Mouse (Mus musculus): ENCODE data around the gene Ptpra. TPM values are rescaled to one million over a fixed set of nuclear protein-coding genes. Genes with fewer than 3 reads are reported as not detected.
A peak's percentile ranks its signal among the peaks of the same experiment; 100 is the strongest.

The Ptpra gene
- 10 to 100 TPM; 76.0 to 76.1 TPM for total RNA-seq (2021)

DNA sequence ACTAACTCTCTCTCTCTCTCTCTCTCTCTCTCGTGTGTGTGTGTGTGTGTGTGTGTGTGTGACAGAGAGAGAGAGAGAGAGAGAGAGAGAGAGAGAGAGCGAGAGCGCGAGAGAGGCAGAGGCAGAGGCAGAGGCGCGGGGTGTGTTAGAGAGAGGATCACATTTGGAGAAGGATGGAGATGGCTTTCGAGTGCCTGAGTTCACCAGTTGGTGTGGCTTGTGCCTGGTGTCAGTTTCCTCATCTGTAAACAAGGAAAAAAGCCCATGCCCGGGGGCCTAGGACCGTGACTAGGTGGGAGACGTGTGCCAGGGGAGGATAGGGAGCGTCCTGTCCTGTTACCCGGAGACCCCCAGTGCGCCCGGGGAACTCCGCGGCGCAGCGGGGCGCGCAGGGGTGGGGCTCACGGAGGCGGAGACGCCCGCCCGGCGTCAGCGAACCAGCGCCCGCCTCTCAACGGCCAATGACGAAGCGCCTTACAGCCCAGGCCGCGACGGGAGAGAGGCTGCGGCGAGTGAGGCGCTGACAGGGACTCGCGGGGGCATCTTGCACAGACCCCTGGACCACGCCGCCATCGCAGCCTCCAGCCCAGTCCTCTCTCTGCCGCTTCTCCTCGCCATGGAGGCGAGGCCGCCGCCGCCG lies at the start of gene Ptpra:
Gene Ptpra (plus strand): TSS at position 485 of the 640 bp plus-strand sequence.
- intact Hi-C loops (cut with DNase I) = loop anchor here (2.0 to 5.0 kb wide), 2 partner anchors 27 to 42 kb away; no protein-coding TSS in a partner anchor
- DNase-seq = peak; percentile 95 to 96

DNA sequence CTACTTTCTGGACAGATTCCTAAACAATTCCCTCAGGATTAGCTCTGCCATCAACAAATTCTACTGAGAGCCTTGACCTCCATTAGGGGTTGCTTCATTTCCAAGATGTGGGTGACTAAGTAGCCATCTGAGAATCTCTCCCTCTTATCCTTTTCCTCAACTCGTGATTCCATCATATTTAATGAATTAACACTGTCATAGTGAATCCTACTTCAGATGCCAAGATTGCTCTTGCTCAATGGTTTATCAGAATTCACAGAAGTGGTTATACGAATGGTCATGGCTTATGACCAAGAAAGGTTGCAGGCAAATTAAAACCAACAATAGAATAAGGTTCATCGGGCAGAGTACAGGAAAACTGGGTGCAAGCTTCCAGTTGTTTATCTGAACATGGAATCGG lies 48.2 kb upstream of the Ptpra start:
- intact Hi-C loops (cut with DNase I) = no loop called here
- no peak for DNase-seq

DNA sequence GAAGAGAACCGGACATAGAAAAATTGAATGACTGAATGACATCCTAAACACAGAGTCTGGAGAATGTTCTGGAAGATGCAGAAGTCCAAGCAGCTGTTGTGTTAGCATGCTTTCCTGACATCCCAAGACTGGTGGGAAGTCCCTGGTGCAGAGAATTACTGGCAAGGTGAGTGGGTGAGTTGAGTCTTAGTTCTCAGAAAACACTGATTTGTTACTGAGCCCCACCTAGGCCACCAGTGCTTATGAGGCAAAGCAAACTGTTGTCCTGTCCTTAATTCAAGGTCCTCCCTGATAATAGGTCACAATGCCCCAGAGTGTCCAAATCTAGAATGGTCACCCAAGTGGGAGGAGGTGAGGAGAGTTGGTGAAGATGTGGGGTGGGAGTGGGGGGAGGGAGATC lies 45.1 kb upstream of the Ptpra start, which contains the start of the genes Gm28372 and 1700020A23Rik:
Gene Gm28372 (plus strand): TSS at position 301 of the 400 bp plus-strand sequence.
Gene 1700020A23Rik (plus strand): TSS at position 321 of the 400 bp plus-strand sequence.
- intact Hi-C loops (cut with DNase I) = no loop called here
- DNase-seq = no peak

DNA sequence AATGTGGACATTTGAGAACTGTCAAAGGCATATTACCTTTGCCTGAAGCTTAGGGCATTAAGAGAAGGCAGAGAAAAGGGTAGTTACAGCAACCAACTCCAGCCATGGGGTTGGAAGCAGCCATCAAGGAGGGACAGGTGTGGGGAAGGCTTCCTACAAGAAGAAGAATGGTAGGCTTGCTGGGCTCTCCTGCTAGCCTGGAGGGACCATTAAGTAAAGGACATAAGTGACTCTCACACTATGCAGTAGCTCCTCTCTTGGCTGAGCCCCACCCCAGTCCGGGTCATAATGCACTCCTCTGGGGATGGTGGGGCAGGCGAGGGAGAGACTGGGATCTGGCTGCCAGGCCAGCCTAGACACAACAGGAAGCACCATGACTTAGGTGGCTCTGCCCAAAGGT lies 43.9 kb upstream of the Ptpra start, which contains the start of gene Tmem239:
Gene Tmem239 (plus strand): TSS at position 301 of the 400 bp plus-strand sequence.
- intact Hi-C loops (cut with DNase I) = no loop called here
- no peak for DNase-seq

DNA sequence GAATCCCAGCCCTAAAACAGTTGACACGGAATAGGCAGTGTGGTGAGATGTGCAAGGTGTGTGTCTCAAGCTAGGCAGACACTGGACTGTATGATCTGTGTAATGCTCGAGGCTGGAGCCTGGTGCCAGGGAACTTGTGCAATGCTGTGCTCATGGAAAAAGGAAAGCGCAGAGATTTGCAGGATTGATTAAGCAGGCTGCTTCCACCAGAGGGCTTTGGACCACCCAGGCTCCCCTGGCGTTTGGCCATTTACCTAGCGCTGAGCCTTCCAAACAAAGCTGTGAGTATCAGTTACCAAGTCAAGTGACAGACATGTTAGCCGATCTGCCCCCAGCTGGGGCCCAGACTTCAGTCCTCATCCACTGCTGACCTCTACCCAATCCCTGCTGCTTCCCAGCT lies 41.9 kb upstream of the Ptpra start:
- intact Hi-C loops (cut with DNase I) = no loop called here
- no peak for DNase-seq

DNA sequence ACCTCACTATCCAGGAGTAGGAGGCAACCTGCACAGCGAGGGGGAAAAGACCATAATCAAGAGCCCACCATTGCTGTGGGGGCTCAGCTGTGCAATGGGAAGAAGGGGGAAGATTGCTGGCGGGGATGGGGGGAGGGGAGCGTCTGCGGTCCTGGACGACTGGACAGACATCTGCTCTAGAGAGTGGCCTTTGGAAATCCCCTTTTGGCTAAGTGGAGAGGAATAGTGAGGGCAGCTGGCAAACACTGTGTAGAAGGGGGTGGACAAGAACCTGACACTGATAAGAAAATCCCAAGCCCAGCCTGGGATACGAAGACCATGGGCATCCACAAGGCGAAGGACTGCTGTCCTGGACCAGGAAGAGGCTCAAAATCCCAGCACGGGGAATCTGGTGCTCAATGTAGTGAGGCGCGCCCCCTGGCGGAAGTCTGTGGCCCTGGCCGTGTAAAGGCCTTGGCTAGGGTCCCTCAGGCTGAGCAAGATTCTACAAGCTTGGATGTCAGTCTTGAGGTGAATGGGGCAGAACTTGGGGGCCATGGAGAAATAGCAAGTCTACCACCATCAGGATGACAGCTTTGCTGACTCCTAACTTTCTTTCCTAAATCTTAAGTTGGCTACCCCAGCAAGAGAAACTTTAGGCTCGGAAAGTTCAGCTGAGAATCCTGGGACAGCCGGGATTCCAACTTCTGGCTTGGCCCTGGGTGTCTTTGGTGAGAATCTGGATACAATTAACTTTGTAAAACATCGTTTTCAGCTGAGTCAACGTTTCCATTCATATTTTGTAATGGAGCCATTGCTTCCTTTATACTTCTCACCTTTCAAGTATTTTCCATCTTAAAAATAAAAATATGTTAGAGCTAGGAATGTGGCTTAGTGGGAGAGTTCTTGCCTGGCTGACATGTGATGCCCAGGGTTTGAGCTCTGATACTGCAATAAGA lies 38.3 kb upstream of the Ptpra start:
- DNase-seq = peak; percentile 87 to 93
- intact Hi-C loops (cut with DNase I) = loop anchor here (1.0 kb wide), 1 partner anchor 121 kb away; no protein-coding TSS in a partner anchor

DNA sequence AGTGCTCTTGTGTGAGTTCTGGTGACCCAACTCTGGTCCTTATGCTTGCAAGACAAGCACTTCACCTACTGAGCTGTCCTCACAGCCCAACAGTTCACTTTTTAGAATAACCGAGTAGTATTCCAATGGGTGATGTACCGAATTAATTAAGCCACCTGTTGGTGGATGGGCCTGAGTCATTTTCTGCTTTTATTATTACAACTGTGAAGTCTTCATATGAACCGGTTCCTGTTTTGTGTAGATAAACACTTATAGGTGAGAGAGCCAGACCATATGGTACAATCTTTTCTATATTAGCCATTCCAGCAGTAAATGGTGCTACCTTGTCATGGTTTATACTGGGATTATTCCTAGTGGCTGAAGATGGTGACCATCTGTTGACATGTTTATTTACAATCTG lies 37.3 kb upstream of the Ptpra start:
- intact Hi-C loops (cut with DNase I) = no loop called here
- no peak for DNase-seq

DNA sequence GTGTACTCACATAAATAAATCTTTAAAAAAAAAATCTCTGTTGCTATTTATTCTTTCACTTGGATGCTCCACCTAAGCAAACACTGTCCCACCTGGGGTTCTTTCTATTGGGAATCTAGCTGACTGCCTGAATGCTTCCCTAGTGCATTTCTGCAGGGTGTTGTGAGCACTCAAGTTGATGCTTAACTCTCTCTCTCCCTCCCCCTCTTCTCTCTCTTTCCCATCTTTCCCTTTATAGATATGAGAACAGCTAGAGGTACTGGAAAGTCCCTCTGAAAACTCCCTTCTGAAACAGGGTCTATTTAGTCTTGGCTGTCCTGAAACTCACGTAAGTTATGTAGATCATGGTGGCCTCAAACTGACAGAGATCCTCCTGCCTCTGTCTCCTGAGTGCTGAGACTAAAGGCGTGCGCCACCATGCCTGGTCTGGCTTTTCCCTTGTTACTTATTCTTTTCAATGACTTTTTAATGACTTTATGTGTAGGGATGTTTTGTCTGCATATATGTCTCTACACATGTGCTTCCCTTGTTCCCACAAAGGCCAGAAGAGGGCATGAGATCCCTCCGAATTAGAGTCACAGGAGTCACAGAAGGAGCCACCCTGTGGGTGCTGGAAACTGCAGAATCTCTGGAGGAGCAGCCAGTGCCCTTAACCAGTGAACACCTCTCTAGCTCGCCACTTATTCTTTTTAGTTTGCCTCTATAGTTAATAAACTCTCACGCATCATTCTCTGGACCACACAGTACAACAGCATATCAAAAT lies 35.8 kb upstream of the Ptpra start:
- intact Hi-C loops (cut with DNase I) = no loop called here
- DNase-seq = no peak

DNA sequence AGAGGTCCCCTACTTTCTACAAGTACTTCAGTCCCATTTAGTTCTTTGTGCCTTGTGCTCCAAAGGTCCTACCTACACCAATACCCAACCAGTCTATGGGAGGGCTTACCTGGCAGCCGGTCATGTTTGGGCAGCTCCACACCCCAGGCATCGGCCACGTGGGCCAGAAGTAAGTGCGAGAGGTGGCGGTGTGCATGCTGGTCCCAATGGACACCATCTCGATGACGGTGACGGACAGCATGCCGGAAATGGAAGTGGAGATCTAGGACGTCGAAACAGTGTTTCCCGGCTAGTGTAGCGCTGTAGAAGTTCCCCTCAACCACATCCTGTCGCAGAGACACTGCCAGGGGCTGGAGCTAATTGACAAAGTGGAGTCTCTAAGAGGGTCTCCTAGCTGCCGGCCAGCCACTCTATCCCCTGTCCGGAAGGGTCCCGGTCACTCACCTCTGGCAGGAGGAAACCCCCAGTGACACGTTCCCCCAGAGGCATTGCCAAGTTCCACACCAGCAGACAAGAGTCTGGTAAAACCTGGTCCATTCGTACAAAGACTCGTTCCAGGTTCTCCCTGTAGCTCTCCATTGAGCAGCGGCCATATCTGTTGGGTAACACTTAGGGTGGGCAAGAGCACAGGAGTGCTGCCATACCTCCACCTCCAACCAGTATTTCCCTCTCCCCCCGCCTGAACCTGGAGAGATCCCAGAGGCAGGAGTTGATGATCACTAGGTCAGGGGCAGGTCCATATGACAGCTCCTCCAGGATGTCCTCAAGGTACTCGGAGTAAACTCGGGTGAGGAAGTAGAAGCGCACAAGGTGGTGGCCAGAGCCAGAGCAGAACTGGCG lies 28.1 kb upstream of the Ptpra start:
- intact Hi-C loops (cut with DNase I) = no loop called here

DNA sequence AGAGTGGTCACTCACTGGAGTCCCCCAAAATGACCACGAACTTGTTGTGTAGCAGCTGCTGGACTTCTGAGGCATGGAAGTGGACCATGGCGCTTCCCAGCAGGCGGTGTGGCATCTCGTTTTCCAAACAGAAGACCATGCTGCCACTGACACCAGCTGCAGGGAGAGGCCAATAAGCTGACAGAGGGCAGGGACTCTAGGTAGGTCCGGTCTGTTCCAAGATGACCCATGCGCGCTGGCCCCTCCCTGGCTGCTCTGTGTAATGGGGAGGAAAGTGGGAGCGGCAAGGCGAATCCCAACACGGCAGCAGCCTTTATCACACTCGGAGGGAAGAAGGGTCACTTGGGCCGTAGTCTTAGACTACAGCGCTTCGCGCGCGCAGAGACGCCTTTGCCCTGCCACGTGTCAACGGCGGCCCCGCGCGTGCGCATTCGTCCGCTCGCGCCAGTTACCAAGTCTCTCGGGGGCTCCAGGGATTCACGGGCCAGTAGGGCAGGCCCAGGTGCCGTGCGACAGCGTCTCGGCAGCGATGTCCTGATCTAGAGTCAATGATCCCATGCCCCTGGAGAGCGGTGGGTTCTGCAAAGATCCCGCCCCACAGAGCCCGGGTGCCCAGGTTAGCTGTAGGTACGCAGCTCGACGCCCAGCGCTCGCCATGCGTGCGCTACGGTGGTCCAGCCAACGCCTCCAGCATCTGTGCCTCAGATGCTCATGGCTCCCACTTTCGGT lies 26.5 kb upstream of the Ptpra start:
- DNase-seq = peak; percentile 82 to 85
- intact Hi-C loops (cut with DNase I) = no loop called here

More for the DNA sequence above, 28.1 kb upstream of the Ptpra start:
- DNase-seq = no peak

DNA sequence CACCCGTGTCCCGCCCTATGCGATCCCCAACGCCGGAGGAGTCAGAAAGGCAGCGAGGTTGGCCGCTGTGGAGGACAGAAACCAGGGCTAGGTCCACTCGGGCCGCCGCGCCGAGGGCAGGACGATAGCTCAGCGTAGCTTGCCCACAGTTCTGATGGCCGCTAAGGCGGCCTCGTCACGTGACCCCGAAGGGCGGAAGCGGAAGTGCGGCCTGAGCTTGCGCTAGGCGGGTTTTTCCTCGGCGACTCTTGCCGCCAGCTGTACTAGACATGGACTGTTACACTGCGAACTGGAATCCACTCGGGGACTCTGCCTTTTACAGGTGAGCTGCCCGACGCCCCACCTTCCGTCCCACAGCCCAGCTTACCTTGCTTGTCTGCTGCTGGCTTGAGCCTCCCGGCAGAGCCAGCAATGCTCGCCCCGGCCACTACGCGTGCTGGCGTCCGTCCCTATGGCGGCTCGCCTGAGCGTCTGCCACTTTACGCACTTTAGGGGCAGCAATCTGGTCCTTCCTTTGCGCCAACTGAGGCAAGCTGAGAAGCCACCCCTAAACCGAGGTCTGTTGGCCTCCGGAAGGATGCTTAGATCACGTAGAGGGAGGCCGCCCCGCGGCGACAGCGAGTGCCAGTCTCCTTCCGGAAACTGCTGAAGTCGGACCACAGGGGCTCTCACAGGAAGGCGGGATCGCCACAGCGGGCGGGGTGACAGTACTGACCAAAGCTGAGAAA lies 25.8 kb upstream of the Ptpra start, which contains the start of the genes Vps16 and Pced1a:
Gene Vps16 (plus strand): TSS at position 214 of the 728 bp plus-strand sequence.
Gene Pced1a (minus strand): TSS at position 576 of the 728 bp plus-strand sequence.
- peak; percentile 96 to 97 for DNase-seq
- intact Hi-C loops (cut with DNase I) = no loop called here

DNA sequence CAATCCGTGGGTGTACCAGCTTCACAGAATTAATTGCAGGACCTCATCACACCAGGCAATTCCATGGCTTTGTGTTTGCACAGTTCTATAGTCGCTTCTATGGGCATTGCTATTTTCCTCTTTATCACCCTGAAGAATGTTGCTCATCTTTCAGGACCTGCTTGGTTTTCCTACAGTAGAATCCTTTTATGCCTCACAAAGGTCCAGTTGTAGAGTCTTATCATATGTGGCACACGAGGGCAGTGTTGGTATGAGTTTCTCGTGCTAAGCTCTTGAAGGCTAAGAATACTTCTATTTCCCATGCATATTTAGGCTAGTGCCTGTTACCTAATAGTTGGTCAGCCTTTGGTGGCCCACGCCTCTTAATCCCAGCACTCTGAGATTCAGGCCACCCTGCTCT lies 25.0 kb upstream of the Ptpra start:
- DNase-seq = peak; percentile 21 to 33
- intact Hi-C loops (cut with DNase I) = no loop called here

DNA sequence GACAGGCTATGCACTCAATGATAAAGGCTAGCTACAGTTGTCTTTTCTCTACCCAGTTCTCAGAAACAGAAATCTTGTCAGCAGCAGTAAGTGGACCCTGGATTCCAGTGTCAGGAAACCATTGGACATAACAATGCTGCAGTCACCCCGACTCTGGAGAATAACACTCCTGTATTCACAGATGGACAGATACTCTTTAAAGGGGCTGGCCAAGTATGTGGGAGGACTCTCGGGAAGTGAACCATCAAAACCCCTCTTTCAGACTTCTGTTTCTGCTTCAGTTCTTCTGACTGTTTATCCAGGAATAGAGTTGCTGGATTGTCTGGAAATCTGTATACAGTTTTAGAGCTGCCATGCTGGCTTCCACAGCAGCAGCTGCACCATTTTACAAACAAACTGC lies 20.2 kb upstream of the Ptpra start:
- intact Hi-C loops (cut with DNase I) = loop anchor here (5.0 kb wide), 1 partner anchor 97 kb away; no protein-coding TSS in a partner anchor
- DNase-seq = no peak

DNA sequence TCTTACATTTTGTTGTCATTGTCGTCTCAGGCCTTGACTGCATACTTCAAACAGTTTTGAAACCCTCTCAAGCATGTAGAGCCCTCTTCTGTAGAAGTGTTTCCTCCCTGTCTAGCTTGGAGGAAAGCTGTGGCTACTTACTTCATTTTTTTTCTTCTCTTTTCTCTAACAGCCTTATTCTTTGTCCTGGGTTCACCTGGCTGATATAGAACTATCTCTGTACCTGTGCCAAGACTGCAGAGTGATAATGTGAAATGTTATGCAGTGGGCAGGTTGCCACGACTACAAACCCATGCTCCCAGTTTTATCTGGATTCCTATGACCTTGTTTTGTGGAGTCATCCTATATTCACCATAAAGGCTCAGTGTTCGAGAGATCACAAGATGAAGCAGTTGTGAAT lies 19.6 kb upstream of the Ptpra start:
- no peak for DNase-seq
- intact Hi-C loops (cut with DNase I) = loop anchor here (5.0 kb wide), 1 partner anchor 97 kb away; no protein-coding TSS in a partner anchor

DNA sequence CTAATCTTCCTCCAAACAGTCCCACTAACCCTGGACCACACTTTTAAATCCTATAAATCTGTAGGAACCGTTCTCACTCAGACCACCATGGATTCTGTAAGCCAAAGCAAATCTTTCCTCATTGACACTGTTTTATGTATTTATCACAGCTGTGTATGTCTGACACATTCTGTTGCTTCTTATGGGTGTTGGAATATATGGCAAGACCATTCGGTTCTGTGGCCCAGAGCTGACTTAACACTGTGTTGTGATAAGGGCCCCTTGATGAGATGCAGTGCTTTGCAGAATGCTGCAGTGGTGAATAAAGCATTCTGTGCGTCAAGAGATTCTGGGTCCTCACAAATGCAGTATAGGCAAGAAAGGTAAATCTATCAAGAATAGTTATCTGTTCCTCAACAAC lies 17.9 kb upstream of the Ptpra start:
- intact Hi-C loops (cut with DNase I) = loop anchor here (5.0 kb wide), 1 partner anchor 95 kb away; no protein-coding TSS in a partner anchor
- no peak for DNase-seq

DNA sequence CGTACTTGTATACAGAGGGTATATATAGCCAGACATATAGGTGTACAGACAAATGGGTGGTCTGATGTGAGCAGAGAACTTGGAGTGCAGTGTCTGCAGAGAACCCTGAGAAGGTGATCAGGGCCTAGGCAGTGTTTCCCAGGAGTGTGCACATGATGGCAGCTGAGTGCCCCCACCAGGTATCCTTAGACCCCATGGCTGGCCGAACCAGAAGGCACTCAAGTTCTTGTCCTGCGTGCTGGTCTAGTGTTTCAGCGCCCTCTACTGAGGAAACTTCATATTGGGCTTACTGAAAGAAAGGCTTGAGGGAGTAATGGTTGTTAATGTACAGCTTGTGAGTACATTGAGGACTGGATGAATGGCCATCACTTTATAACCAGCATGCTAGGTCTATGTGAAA lies 16.9 kb upstream of the Ptpra start:
- intact Hi-C loops (cut with DNase I) = loop anchor here (5.0 kb wide), 1 partner anchor 94 kb away; no protein-coding TSS in a partner anchor
- DNase-seq = peak; percentile 58 to 72

DNA sequence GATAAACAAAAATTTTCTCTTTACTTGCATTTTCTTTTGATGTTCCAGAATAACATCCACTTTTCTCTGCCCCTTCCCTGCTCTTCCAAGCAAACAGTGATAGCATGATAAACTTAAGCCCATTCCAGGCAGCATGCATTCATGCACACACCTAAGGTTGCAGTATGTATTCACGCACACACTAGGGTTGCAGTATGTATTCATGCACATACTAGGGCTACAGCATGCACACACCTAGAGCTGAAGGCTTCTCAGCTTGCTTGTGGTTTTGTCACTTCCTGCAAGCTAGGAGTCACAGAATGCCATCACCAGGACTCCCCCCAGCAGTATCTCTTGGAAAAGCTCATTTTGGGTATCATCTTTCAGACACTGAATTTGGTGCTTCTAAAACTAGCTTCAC lies 13.3 kb upstream of the Ptpra start:
- intact Hi-C loops (cut with DNase I) = no loop called here
- no peak for DNase-seq

DNA sequence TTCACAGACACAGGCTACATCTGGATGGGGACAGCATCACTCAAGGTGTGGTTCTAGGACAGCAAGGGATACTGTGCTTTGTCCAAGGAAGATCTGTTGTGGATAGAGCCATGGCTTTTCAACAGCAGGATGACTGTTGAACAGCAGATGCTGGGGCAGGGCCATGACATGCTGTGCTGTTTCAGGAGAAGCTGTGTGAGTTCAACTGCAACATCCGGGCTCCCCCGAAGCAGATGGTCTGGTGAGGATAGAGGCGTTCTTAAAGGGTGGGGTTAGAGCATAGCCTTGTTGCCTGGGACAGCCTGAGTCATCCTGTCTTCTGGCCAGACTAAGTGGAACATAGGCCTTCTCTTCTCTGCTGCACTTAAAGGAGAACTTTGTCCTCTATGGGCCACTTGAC lies 11.2 kb upstream of the Ptpra start:
- DNase-seq = peak in 1 of 2 experiments; percentile 29
- intact Hi-C loops (cut with DNase I) = no loop called here
